Mouse (Mus musculus): Measurements from ENCODE around the gene Med11. TPM values are rescaled to one million over a fixed set of nuclear protein-coding genes. Genes with fewer than 3 reads are reported as not detected.

Med11 gene
- total RNA-seq, 2 experiments from 2014 or later, result 12.9 to 17.9 TPM

- DNase-seq (ENCODE audit: low spot score in 2 of 2), result no peak
Measured at GRCm38 (mm10) chr11:70499566-70500475, 48.1 kb downstream of the Med11 start.

- DNase-seq (ENCODE audit: low spot score in 2 of 2), result no peak
Measured at GRCm38 (mm10) chr11:70500476-70500812, 48.7 kb downstream of the Med11 start.

GRCm38 (mm10) chr11:70502018-70502417 is 50.3 kb downstream of the Med11 start:
- DNase-seq (ENCODE audit: low spot score in 2 of 2), result no peak

Small RNAs within 50 kb of the gene (microRNA-seq; reads per million reads assigned to microRNA genes)
- gene Mir7115, result 4.2 to 6.6 reads per million in 2 experiments

Other genes starting within 250 kb of the Med11 start
- gene Slc16a11, start 239.2 kb upstream of the Med11 start, total RNA-seq (2021), result 10 to 100 TPM; 26.1 to 32.9 TPM
- 10 to 100 TPM in 1 of 2 experiments, 1 to 10 TPM in 1; 9.3 to 12.6 TPM for gene Slc16a13, start 230.9 kb upstream of the Med11 start, total RNA-seq (2021)
- gene Bcl6b, start 222.1 kb upstream of the Med11 start, total RNA-seq (2021), result 1 to 10 TPM; 2.7 to 2.9 TPM
- 10 to 100 TPM; 42.3 to 47.7 TPM for gene 0610010K14Rik, start 214.0 kb upstream of the Med11 start, total RNA-seq (2021)
- 1 to 10 TPM; 7.2 to 7.9 TPM for gene Gm21988, start 212.1 kb upstream of the Med11 start, total RNA-seq (2021)
- gene Rnasek, start 212.1 kb upstream of the Med11 start, total RNA-seq (2021), result 100 to 1,000 TPM; 280 to 324 TPM
- gene Alox12, start 196.6 kb upstream of the Med11 start, total RNA-seq (2021), result under 1 TPM in 1 of 2 experiments, not detected in 1; 0.48 TPM
- not detected for gene Alox12e, start 129.3 kb upstream of the Med11 start, total RNA-seq (2021)
- not detected for gene Alox15, start 99.9 kb upstream of the Med11 start, total RNA-seq (2021)
- gene Pelp1, start 41.9 kb upstream of the Med11 start, total RNA-seq (2021), result 10 to 100 TPM; 38.5 to 39.6 TPM
- gene Arrb2, start 19.3 kb upstream of the Med11 start, total RNA-seq (2021), result 10 to 100 TPM; 94.0 to 95.9 TPM
- gene Zmynd15, start 7.5 kb downstream of the Med11 start, total RNA-seq (2021), result 1 to 10 TPM in 1 of 2 experiments, under 1 TPM in 1; 0.62 to 1.2 TPM
- gene Cxcl16, start 8.1 kb downstream of the Med11 start, total RNA-seq (2021), result under 1 TPM; 0.62 to 0.78 TPM
- gene Tm4sf5, start 53.3 kb downstream of the Med11 start, total RNA-seq (2021), result 1 to 10 TPM in 1 of 2 experiments, not detected in 1; 1.0 TPM
- not detected for gene Vmo1, start 62.7 kb downstream of the Med11 start, total RNA-seq (2021)
- not detected for gene Gltpd2, start 67.3 kb downstream of the Med11 start, total RNA-seq (2021)
- gene Psmb6, start 73.4 kb downstream of the Med11 start, total RNA-seq (2021), result 100 to 1,000 TPM; 198 to 203 TPM
- gene Gm40193, start 81.0 kb downstream of the Med11 start, total RNA-seq (2021), result not detected
- 10 to 100 TPM; 21.9 to 24.5 TPM for gene Pld2, start 88.1 kb downstream of the Med11 start, total RNA-seq (2021)
- 100 to 1,000 TPM; 350 to 366 TPM for gene Mink1, start 111.0 kb downstream of the Med11 start, total RNA-seq (2021)
- under 1 TPM; 0.88 TPM for gene 4930544D05Rik, start 163.9 kb downstream of the Med11 start, total RNA-seq (2021)
- gene Chrne, start 167.3 kb downstream of the Med11 start, total RNA-seq (2021), result under 1 TPM; 0.32 to 0.57 TPM
- not detected for gene Gp1ba, start 187.2 kb downstream of the Med11 start, total RNA-seq (2021)
- 10 to 100 TPM; 70.2 to 72.3 TPM for gene Rnf167, start 195.3 kb downstream of the Med11 start, total RNA-seq (2021)
- 100 to 1,000 TPM; 124 to 127 TPM for gene Slc25a11, start 195.6 kb downstream of the Med11 start, total RNA-seq (2021)
- gene Pfn1, start 202.7 kb downstream of the Med11 start, total RNA-seq (2021), result 100 to 1,000 TPM; 340 to 380 TPM
- gene Eno3, start 205.3 kb downstream of the Med11 start, total RNA-seq (2021), result 10 to 100 TPM in 1 of 2 experiments, 1 to 10 TPM in 1; 5.9 to 10.1 TPM
- 10 to 100 TPM; 45.8 to 53.7 TPM for gene Spag7, start 217.5 kb downstream of the Med11 start, total RNA-seq (2021)
- gene Camta2, start 236.2 kb downstream of the Med11 start, total RNA-seq (2021), result 100 to 1,000 TPM; 288 to 296 TPM
- gene Inca1, start 248.2 kb downstream of the Med11 start, total RNA-seq (2021), result 1 to 10 TPM; 1.9 to 2.1 TPM
- 10 to 100 TPM; 66.2 to 68.4 TPM for gene Kif1c, start 248.6 kb downstream of the Med11 start, total RNA-seq (2021)

Measured in layer of hippocampus, postnatal 14 days (tissue).